Mouse (Mus musculus) testis, adult 2 months (tissue): Measurements from ENCODE around the gene Olfr586.

Source experiments
- CTCF ChIP-seq: fragments of 200-500 bp; IDR thresholded peaks from 2 replicates; pipeline ENCODE4 v1.5.1; 2012; ENCODE audit warnings: low read depth, mild to moderate bottlenecking, inconsistent platforms, low read length, moderate library complexity; ENCODE audit not compliant: control insufficient read depth, insufficient read depth, insufficient replicate concordance
- POLR2A ChIP-seq: fragments of 200-500 bp; IDR thresholded peaks from 2 replicates; pipeline ENCODE4 v1.6.1; 2012; ENCODE audit warnings: low read depth, mild to moderate bottlenecking, inconsistent platforms, low read length, moderate library complexity; ENCODE audit not compliant: control insufficient read depth

DNA sequence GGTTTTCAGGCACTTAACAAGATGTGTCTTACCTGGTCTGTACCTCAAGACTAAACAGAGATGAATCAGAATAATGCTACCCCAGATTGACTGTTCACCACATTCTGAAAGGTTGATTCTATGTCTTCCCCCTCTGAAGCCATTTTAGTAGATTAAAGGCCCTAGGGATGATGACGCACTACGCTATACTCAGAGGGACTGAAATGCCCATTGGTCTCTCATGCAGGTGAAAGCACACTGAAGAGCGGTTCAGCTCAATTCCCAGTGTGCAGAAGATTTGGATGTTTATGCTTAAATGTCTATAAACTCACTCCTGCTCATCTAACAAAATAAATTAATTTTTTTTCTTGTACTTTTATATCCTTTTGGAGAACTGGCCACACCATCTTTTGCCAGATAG is at the start of gene Olfr586:
- no peak for TF ChIP-seq CTCF
- no peak for TF ChIP-seq POLR2A
